Mouse (Mus musculus) naive thymus-derived CD4-positive, alpha-beta T cell, adult 5 months (primary cell): ENCODE data around the gene Tmem234. TPM values are rescaled to one million over a fixed set of nuclear protein-coding genes. Genes with fewer than 3 reads are reported as not detected.

Experiments used
- polyA plus RNA-seq: library from polyadenylated mRNA; unstranded; fragments of 100-300 nt; shearing (Covaris generic); gene quantifications from one replicate; pipeline ENCODE4 v1.2.1, GENCODE M21; 2017

Gene Tmem234
- 203 TPM for polyA plus RNA-seq

DNA sequence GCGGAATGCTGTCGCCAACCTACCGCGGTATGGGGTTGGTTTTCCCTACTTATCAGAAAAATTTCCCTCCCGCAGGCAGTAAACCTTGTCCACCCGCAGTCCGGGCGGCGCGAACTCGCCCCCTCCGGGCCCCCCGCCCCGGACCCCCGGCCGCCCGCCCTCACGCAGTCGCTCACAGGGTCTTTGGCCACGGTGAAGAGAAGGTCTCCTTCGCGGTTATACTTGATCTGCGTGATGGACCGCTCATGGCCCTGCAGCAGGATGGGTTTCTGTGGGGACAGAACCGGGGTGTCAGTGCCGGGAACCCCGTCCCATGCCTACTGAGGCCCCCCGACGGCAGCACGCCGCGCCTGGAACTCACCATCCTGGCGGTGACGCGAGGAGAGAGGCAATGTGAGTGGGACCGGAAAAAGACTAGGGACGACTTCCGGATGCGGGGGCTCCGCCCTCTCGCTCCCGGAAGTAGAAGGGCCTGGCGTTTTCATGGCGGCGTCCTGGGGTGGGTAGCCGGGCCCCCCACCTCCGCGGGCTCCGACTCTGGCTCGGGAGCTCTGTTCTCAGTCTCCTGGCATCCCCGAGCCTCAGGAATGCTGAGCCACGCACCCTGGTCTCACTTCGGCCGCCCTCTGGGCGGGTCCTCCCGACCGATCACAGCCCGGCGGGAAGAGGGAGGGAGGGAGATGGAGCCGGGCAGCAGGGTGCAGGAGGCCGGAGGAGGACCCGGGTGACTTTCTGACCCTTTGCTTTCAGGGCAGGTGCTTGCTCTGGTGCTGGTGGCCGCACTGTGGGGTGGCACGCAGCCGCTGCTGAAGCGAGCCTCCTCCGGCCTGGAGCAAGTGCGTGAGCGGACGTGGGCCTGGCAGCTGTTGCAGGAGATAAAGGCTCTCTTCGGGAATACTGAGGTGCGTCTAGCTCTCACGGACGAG lies at the start of gene Tmem234, which contains the start of gene Eif3i:
Tmem234 (plus strand) TSS at position 436 of the 926 bp plus-strand sequence.
Eif3i (minus strand) TSS at position 416 of the 926 bp plus-strand sequence.

DNA sequence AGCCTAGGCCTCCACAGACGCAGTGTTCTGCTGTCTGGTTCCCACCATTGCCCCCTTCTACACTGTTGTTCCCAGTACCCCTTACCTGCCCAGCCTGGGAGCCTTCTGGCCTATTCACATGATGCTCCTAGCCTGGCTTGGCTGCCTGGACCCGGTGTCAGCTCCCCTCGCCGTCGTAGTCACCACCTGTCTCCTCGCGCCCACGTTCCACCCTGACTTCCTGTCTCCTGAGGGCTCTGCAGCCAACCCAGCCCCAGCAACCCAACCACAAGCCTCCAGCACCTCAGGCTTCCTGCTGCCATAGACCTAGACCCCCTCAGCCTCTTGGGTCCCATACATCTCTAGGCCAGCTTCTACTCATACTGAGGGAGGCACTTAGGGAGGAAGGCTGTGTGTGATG lies 27.0 kb upstream of the Tmem234 start, which contains the start of gene Lck:
Lck (minus strand) TSS at position 212 of the 400 bp plus-strand sequence.

GRCm38 (mm10) chr4:129578466-129578865 lies 22.0 kb upstream of the Tmem234 start, which contains the start of gene Fam167b:
Gene Fam167b (minus strand): TSS chr4:129578549.

GRCm38 (mm10) chr4:129614093-129614492 lies 13.6 kb downstream of the Tmem234 start, which contains the start of gene Dcdc2b:
Gene Dcdc2b (minus strand): TSS chr4:129614257.

DNA sequence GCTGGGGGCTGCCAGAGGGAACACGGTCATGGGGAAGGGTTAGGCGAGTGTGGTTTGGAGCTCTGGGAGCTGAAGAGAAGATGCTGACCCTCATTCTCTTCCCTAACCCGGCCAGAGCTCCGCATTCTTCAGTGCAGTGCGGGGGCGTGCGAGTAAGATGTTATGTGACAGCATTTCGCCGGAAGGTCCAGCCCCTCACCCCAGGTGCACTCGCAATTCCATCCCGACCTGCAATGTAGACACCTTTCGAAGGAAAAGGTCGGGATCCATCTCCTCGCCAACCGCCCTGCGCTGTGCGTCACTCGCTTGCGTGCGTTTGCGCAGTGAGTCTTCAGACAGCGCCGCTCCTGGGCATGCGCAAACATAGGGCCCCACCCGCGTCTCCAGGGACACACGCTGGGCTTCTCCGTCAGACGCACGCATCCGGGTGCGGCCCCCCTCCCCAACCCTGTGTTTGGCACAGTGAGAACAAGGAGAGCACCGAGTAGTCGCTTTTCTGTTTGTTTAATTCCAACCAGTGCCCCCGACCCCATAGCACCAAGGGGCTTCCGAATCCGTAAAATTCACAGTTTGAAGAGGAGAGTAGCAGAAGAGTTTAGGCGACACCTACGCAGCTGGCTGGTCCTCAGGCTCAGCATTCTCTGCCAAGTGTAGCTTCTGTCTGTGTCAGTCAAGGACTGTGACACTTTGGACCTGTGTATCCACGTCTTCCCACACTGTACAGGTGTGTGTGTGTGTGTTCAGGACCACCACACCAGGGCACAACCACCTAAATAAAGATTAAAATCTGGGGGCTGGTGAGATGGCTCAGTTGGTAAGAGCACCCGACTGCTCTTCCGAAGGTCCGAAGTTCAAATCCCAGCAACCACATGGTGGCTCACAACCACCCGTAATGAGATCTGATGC lies 18.6 kb downstream of the Tmem234 start, which contains the start of gene Iqcc:
Iqcc (minus strand) TSS at position 314 of the 906 bp plus-strand sequence.

GRCm38 (mm10) chr4:129623681-129624091 lies 23.2 kb downstream of the Tmem234 start, which contains the start of gene Ccdc28b:
Gene Ccdc28b (minus strand): TSS chr4:129623947.

GRCm38 (mm10) chr4:129640638-129641467 lies 40.4 kb downstream of the Tmem234 start, which contains the start of gene Txlna:
Gene Txlna (minus strand): TSS chr4:129641065.

GRCm38 (mm10) chr4:129672083-129672877 lies 71.8 kb downstream of the Tmem234 start, which contains the start of gene Kpna6:
Gene Kpna6 (minus strand): TSS chr4:129672767.

Other genes with a start within 250 kb of the Tmem234 start
- 5.2 TPM for gene Zbtb8a, start 222.6 kb upstream of the Tmem234 start, polyA plus RNA-seq
- not detected for gene Zbtb8b, start 159.8 kb upstream of the Tmem234 start, polyA plus RNA-seq
- gene Bsdc1, start 139.1 kb upstream of the Tmem234 start, polyA plus RNA-seq, result 86.3 TPM
- gene Tssk3, start 109.6 kb upstream of the Tmem234 start, polyA plus RNA-seq, result not detected
- gene Fam229a, start 109.5 kb upstream of the Tmem234 start, polyA plus RNA-seq, result not detected
- 10.7 TPM for gene Marcksl1, start 87.1 kb upstream of the Tmem234 start, polyA plus RNA-seq
- 174 TPM for gene Hdac1, start 58.0 kb upstream of the Tmem234 start, polyA plus RNA-seq
- 1,237 TPM for gene Lck, start 27.0 kb upstream of the Tmem234 start, polyA plus RNA-seq
- gene Fam167b, start 22.1 kb upstream of the Tmem234 start, polyA plus RNA-seq, result 0.50 TPM
- gene Eif3i, start within 50 bp of the Tmem234 start, polyA plus RNA-seq, result 167 TPM
- 5.6 TPM for gene Dcdc2b, start 13.6 kb downstream of the Tmem234 start, polyA plus RNA-seq
- 22.1 TPM for gene Iqcc, start 18.4 kb downstream of the Tmem234 start, polyA plus RNA-seq
- 11.5 TPM for gene Ccdc28b, start 23.3 kb downstream of the Tmem234 start, polyA plus RNA-seq
- 73.9 TPM for gene Txlna, start 40.4 kb downstream of the Tmem234 start, polyA plus RNA-seq
- gene Kpna6, start 72.1 kb downstream of the Tmem234 start, polyA plus RNA-seq, result 22.9 TPM
- gene Tmem39b, start 96.2 kb downstream of the Tmem234 start, polyA plus RNA-seq, result 16.5 TPM
- gene Khdrbs1, start 141.6 kb downstream of the Tmem234 start, polyA plus RNA-seq, result 146 TPM
- 391 TPM for gene Ptp4a2, start 210.6 kb downstream of the Tmem234 start, polyA plus RNA-seq